Comparison of ENCODE assay signal across 13 mouse cellular contexts in genomic region chr5:137485851-137486155, GRCm38 (mm10). TPM values are rescaled to one million over a fixed set of nuclear protein-coding genes. Genes with fewer than 3 reads are reported as not detected.
DNase-seq lines count a peak whose midpoint lies in the region; ATAC-seq lines count a peak whose summit lies in the region.
"Had no signal": no experiment of that assay in that cellular context is flagged by ENCODE, and none has a peak within 500 bp of the region (broad histone marks: within the 10 kb centered on the region; RNA-seq: fewer than 3 reads in every experiment).

No protein-coding gene starts in this region.

- ATAC-seq in heart, embryonic 13.5 days (ENCODE audit: extremely low read depth, insufficient number of reproducible peaks, low FRiP score, low TSS enrichment) = no peak
- ATAC-seq in embryonic facial prominence, embryonic 11.5 days (replicated peaks; ENCODE audit: insufficient number of reproducible peaks, low FRiP score, low TSS enrichment, low read depth) = no peak
- ATAC-seq in hindbrain, embryonic 16.5 days = no peak
- ATAC-seq in midbrain, embryonic 12.5 days (ENCODE audit: low FRiP score, low read depth) = no peak
- ATAC-seq in activated CD4-positive, CD25-positive, alpha-beta regulatory T cell, adult 4 months = no peak
- no peak for ATAC-seq in megakaryocyte-erythroid progenitor cell, adult 5-6 weeks (replicated peaks; ENCODE audit: low FRiP score, low TSS enrichment, poor library complexity, severe bottlenecking)

- DNase-seq in heart, postnatal 36 days = no peak
- no peak for DNase-seq in embryonic facial prominence, embryonic 11.5 days (ENCODE audit: low spot score)
- DNase-seq in cerebellum, adult 9-11 months = no peak
- DNase-seq: thymus, postnatal 36 days had no signal

- 1% methylated on average over 17 of the region's 17 CpGs for WGBS in heart, embryonic 13.5 days
- WGBS in embryonic facial prominence, embryonic 11.5 days = 1% methylated on average over 17 of the region's 17 CpGs
- WGBS in hindbrain, embryonic 16.5 days = under 1% methylated on average over 17 of the region's 17 CpGs
- 2% methylated on average over 17 of the region's 17 CpGs for WGBS in midbrain, embryonic 12.5 days

- peaks cover 4% of the 10 kb centered on the region; the same call in 1 of the 2 replicates for H3K9me3 ChIP-seq in heart, embryonic 13.5 days
- no peaks in the 10 kb centered on the region for H3K9me3 ChIP-seq in embryonic facial prominence, embryonic 11.5 days (replicated peaks; ENCODE audit: control insufficient read depth, low read length)
- H3K9me3 ChIP-seq in hindbrain, embryonic 16.5 days (ENCODE audit: control insufficient read depth, low read length) = no peaks in the 10 kb centered on the region
- no peaks in the 10 kb centered on the region for H3K9me3 ChIP-seq in midbrain, embryonic 12.5 days

- H3K27ac ChIP-seq in heart, embryonic 13.5 days (replicated peaks) = no peak overlapping the region
- no peak overlapping the region for H3K27ac ChIP-seq in embryonic facial prominence, embryonic 11.5 days (replicated peaks; ENCODE audit: low read depth, low read length)
- no peak overlapping the region for H3K27ac ChIP-seq in hindbrain, embryonic 16.5 days (ENCODE audit: low read depth, low read length)
- no peak overlapping the region for H3K27ac ChIP-seq in midbrain, embryonic 12.5 days (replicated peaks)

- peaks cover 9% of the 10 kb centered on the region for H3K4me1 ChIP-seq in heart, embryonic 13.5 days
- H3K4me1 ChIP-seq in embryonic facial prominence, embryonic 11.5 days (ENCODE audit: control insufficient read depth, insufficient read depth, low read length) = peaks cover 7% of the 10 kb centered on the region; the same call in 1 of the 2 replicates
- H3K4me1 ChIP-seq in hindbrain, embryonic 16.5 days (ENCODE audit: control insufficient read depth, insufficient read depth, low read depth, low read length) = peaks cover 9% of the 10 kb centered on the region
- peaks cover 15% of the 10 kb centered on the region for H3K4me1 ChIP-seq in midbrain, embryonic 12.5 days

- H3K4me3 ChIP-seq in heart, embryonic 13.5 days = peak overlapping the region; percentile 29
- peak overlapping the region; percentile 30 for H3K4me3 ChIP-seq in embryonic facial prominence, embryonic 11.5 days (ENCODE audit: low read depth, low read length)
- H3K4me3 ChIP-seq in hindbrain, embryonic 16.5 days (ENCODE audit: low read length) = peak overlapping the region; percentile 8
- peak overlapping the region; percentile 36 for H3K4me3 ChIP-seq in midbrain, embryonic 12.5 days

- no peaks in the 10 kb centered on the region for H3K36me3 ChIP-seq in heart, embryonic 13.5 days
- H3K36me3 ChIP-seq in embryonic facial prominence, embryonic 11.5 days (replicated peaks; ENCODE audit: control insufficient read depth, insufficient read depth, low read depth, low read length) = no peaks in the 10 kb centered on the region
- no peaks in the 10 kb centered on the region for H3K36me3 ChIP-seq in hindbrain, embryonic 16.5 days (ENCODE audit: control insufficient read depth, insufficient read depth, low read length)
- H3K36me3 ChIP-seq in midbrain, embryonic 12.5 days = no peaks in the 10 kb centered on the region

- peak overlapping the region; percentile 60 for H3K4me2 ChIP-seq in heart, embryonic 13.5 days
- H3K4me2 ChIP-seq in embryonic facial prominence, embryonic 11.5 days (ENCODE audit: low read depth, low read length) = peak overlapping the region; percentile 85
- H3K4me2 ChIP-seq in hindbrain, embryonic 16.5 days (ENCODE audit: low read length) = peak overlapping the region; percentile 35
- H3K4me2 ChIP-seq in midbrain, embryonic 12.5 days (replicated peaks) = peak overlapping the region; percentile 63

- peaks cover 53% of the 10 kb centered on the region for H3K27me3 ChIP-seq in heart, embryonic 13.5 days (replicated peaks)
- no peaks in the 10 kb centered on the region; the same call in 1 of the 2 replicates for H3K27me3 ChIP-seq in embryonic facial prominence, embryonic 11.5 days (ENCODE audit: control insufficient read depth, insufficient read depth, low read length)
- peaks cover 15% of the 10 kb centered on the region for H3K27me3 ChIP-seq in hindbrain, embryonic 16.5 days (replicated peaks; ENCODE audit: control insufficient read depth, insufficient read depth, low read length)
- peaks cover 24% of the 10 kb centered on the region for H3K27me3 ChIP-seq in midbrain, embryonic 12.5 days

- peak overlapping the region; percentile 68 for H3K9ac ChIP-seq in heart, embryonic 13.5 days
- H3K9ac ChIP-seq in embryonic facial prominence, embryonic 11.5 days (replicated peaks; ENCODE audit: low read length) = peak overlapping the region; percentile 57
- H3K9ac ChIP-seq in hindbrain, embryonic 16.5 days (ENCODE audit: low read depth, low read length) = peak overlapping the region; percentile 5; the same call in 1 of the 2 replicates
- H3K9ac ChIP-seq in midbrain, embryonic 12.5 days (replicated peaks) = peak overlapping the region; percentile 54

- intact Hi-C loops in heart, postnatal 36 days (cut with DNase I) = no loop called here

RNA-seq across cellular contexts. Expression of gene Zan, which starts 8.9 kb away (rescaled TPM):
- polyA plus RNA-seq in heart, embryonic 13.5 days (2015; fragmentation: Nextera tagmentation; extraction: Ambion mirVana) = 0.04 and 0.08 TPM in 2 replicates
- not detected for total RNA-seq in heart, postnatal 36 days (2021)
- 0.04 and 0.06 TPM in 2 replicates for polyA plus RNA-seq in embryonic facial prominence, embryonic 11.5 days (2014; fragmentation: Nextera tagmentation; extraction: Ambion mirVana)
- 0.19 and 0.24 TPM in 2 replicates for polyA plus RNA-seq in hindbrain, embryonic 16.5 days (2015; fragmentation: Nextera tagmentation; extraction: Ambion mirVana)
- polyA plus RNA-seq in midbrain, embryonic 12.5 days (2016; fragmentation: Nextera tagmentation; extraction: Ambion mirVana) = 0.03 TPM in 1 of 2 replicates, not detected in the other
- under 1 TPM; 0.11 to 0.21 TPM for polyA plus RNA-seq in activated CD4-positive, CD25-positive, alpha-beta regulatory T cell, adult 4 months (2017; shearing (Covaris generic))
- total RNA-seq in megakaryocyte-erythroid progenitor cell, adult 5-6 weeks (2014; fragmentation: Nextera tagmentation) = 0.02 and 0.92 TPM in 2 replicates
- 0.05 and 0.11 TPM in 2 replicates for total RNA-seq in megakaryocyte-erythroid progenitor cell, adult 5-6 weeks (2017)
- total RNA-seq: heart, postnatal 25 days had no signal

RNA-seq across cellular contexts. Expression of gene Pop7, which starts 16.5 kb away (rescaled TPM):
- polyA plus RNA-seq in heart, embryonic 13.5 days (2015; fragmentation: Nextera tagmentation; extraction: Ambion mirVana) = 43.6 and 43.9 TPM in 2 replicates
- 10 to 100 TPM; 13.1 to 14.1 TPM for total RNA-seq in heart, postnatal 36 days (2021)
- 54.0 and 55.9 TPM in 2 replicates for polyA plus RNA-seq in embryonic facial prominence, embryonic 11.5 days (2014; fragmentation: Nextera tagmentation; extraction: Ambion mirVana)
- 79.3 and 87.0 TPM in 2 replicates for polyA plus RNA-seq in hindbrain, embryonic 16.5 days (2015; fragmentation: Nextera tagmentation; extraction: Ambion mirVana)
- polyA plus RNA-seq in midbrain, embryonic 12.5 days (2016; fragmentation: Nextera tagmentation; extraction: Ambion mirVana) = 58.0 and 58.1 TPM in 2 replicates
- 10 to 100 TPM; 60.7 to 66.2 TPM for polyA plus RNA-seq in activated CD4-positive, CD25-positive, alpha-beta regulatory T cell, adult 4 months (2017; shearing (Covaris generic))
- 51.2 and 51.5 TPM in 2 replicates for total RNA-seq in megakaryocyte-erythroid progenitor cell, adult 5-6 weeks (2014; fragmentation: Nextera tagmentation)
- total RNA-seq in megakaryocyte-erythroid progenitor cell, adult 5-6 weeks (2017) = 26.6 and 34.2 TPM in 2 replicates

RNA-seq across cellular contexts. Expression of gene Gigyf1, which starts 32.5 kb away (rescaled TPM):
- 8.4 and 8.8 TPM in 2 replicates for polyA plus RNA-seq in heart, embryonic 13.5 days (2015; fragmentation: Nextera tagmentation; extraction: Ambion mirVana)
- total RNA-seq in heart, postnatal 36 days (2021) = 10 to 100 TPM; 29.5 to 35.4 TPM
- polyA plus RNA-seq in embryonic facial prominence, embryonic 11.5 days (2014; fragmentation: Nextera tagmentation; extraction: Ambion mirVana) = 8.5 and 8.7 TPM in 2 replicates
- 11.8 and 16.3 TPM in 2 replicates for polyA plus RNA-seq in hindbrain, embryonic 16.5 days (2015; fragmentation: Nextera tagmentation; extraction: Ambion mirVana)
- polyA plus RNA-seq in midbrain, embryonic 12.5 days (2016; fragmentation: Nextera tagmentation; extraction: Ambion mirVana) = 20.5 and 21.1 TPM in 2 replicates
- polyA plus RNA-seq in activated CD4-positive, CD25-positive, alpha-beta regulatory T cell, adult 4 months (2017; shearing (Covaris generic)) = 10 to 100 TPM; 18.5 to 22.6 TPM
- total RNA-seq in megakaryocyte-erythroid progenitor cell, adult 5-6 weeks (2014; fragmentation: Nextera tagmentation) = 19.8 and 39.2 TPM in 2 replicates
- total RNA-seq in megakaryocyte-erythroid progenitor cell, adult 5-6 weeks (2017) = 7.9 and 10.8 TPM in 2 replicates

RNA-seq across cellular contexts. Expression of gene Epo, which starts 47.2 kb away (rescaled TPM):
- not detected in 2 replicates for polyA plus RNA-seq in heart, embryonic 13.5 days (2015; fragmentation: Nextera tagmentation; extraction: Ambion mirVana)
- total RNA-seq in heart, postnatal 36 days (2021) = not detected
- 0.63 and 0.95 TPM in 2 replicates for polyA plus RNA-seq in embryonic facial prominence, embryonic 11.5 days (2014; fragmentation: Nextera tagmentation; extraction: Ambion mirVana)
- polyA plus RNA-seq in hindbrain, embryonic 16.5 days (2015; fragmentation: Nextera tagmentation; extraction: Ambion mirVana) = not detected in 2 replicates
- polyA plus RNA-seq in midbrain, embryonic 12.5 days (2016; fragmentation: Nextera tagmentation; extraction: Ambion mirVana) = 0.34 TPM in 1 of 2 replicates, not detected in the other
- polyA plus RNA-seq in activated CD4-positive, CD25-positive, alpha-beta regulatory T cell, adult 4 months (2017; shearing (Covaris generic)) = not detected
- total RNA-seq in megakaryocyte-erythroid progenitor cell, adult 5-6 weeks (2014; fragmentation: Nextera tagmentation) = not detected in 2 replicates
- total RNA-seq in megakaryocyte-erythroid progenitor cell, adult 5-6 weeks (2017) = not detected in 2 replicates
- total RNA-seq: heart, postnatal 25 days; liver, adult 2 months had no signal
- polyA plus RNA-seq: C2C12; cortical plate, adult 2 months; liver, adult 2 months had no signal

RNA-seq across cellular contexts. Expression of gene Gnb2, which starts 47.5 kb away (rescaled TPM):
- 299 and 300 TPM in 2 replicates for polyA plus RNA-seq in heart, embryonic 13.5 days (2015; fragmentation: Nextera tagmentation; extraction: Ambion mirVana)
- total RNA-seq in heart, postnatal 36 days (2021) = 100 to 1,000 TPM; 245 to 248 TPM
- 352 and 367 TPM in 2 replicates for polyA plus RNA-seq in embryonic facial prominence, embryonic 11.5 days (2014; fragmentation: Nextera tagmentation; extraction: Ambion mirVana)
- polyA plus RNA-seq in hindbrain, embryonic 16.5 days (2015; fragmentation: Nextera tagmentation; extraction: Ambion mirVana) = 519 and 521 TPM in 2 replicates
- polyA plus RNA-seq in midbrain, embryonic 12.5 days (2016; fragmentation: Nextera tagmentation; extraction: Ambion mirVana) = 464 and 467 TPM in 2 replicates
- polyA plus RNA-seq in activated CD4-positive, CD25-positive, alpha-beta regulatory T cell, adult 4 months (2017; shearing (Covaris generic)) = 10 to 100 TPM; 73.0 to 82.7 TPM
- 367 and 396 TPM in 2 replicates for total RNA-seq in megakaryocyte-erythroid progenitor cell, adult 5-6 weeks (2014; fragmentation: Nextera tagmentation)
- 155 and 173 TPM in 2 replicates for total RNA-seq in megakaryocyte-erythroid progenitor cell, adult 5-6 weeks (2017)

Comparison
In these comparisons a context has a peak if more than half of its experiments do, and no peak if none do; other contexts are left out.
1. H3K4me2 ChIP-seq: peak in every context shown above with its lines; median percentile 85 in embryonic facial prominence, embryonic 11.5 days; 63 in midbrain, embryonic 12.5 days; 60 in heart, embryonic 13.5 days; 35 in hindbrain, embryonic 16.5 days.
2. H3K9ac ChIP-seq: peak in every context shown above with its lines; median percentile 68 in heart, embryonic 13.5 days; 57 in embryonic facial prominence, embryonic 11.5 days; 54 in midbrain, embryonic 12.5 days; 5 in hindbrain, embryonic 16.5 days.